ENCODE assay signal across 11 mouse cellular contexts in the genomic region with DNA sequence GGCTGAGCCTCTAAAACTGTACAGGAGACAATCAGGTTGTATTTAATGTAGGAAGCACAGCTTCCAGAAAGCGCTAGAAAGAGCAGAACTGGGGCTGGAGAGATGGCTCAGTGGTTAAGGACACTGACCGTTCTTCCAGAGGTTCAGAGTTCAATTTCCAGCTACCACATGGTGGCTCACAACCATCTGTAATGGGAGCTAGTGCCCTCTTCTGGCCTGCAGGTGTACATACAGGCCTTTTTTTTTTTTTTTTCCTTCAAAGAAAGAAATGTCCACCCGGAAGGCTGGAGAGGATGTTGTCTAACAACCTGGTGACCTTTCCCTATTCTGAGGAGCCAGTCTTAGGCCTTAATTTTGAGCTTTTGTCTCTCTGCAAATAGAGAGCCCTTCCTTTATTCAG. TPM values are rescaled to one million over a fixed set of nuclear protein-coding genes. Genes with fewer than 3 reads are reported as not detected.
A peak's percentile ranks its signal among the peaks of the same experiment; 100 is the strongest.
DNase-seq lines count a peak whose midpoint lies in the region; ATAC-seq and TF ChIP-seq lines count a peak whose summit lies in the region.
"Had no signal": no experiment of that assay in that cellular context is flagged by ENCODE, and none has a peak within 500 bp of the region (broad histone marks: within the 10 kb centered on the region; RNA-seq: fewer than 3 reads in every experiment).

No protein-coding gene starts in this region.

- no peak for TF ChIP-seq POLR2A in kidney, adult 2 months (IDR thresholded peaks at IDR 0.05; ENCODE audit: low read depth, low read length)

- ATAC-seq in midbrain, postnatal 0 days (ENCODE audit: low FRiP score): no peak
- ATAC-seq in midbrain, embryonic 16.5 days: no peak
- ATAC-seq in inflammation-experienced regulatory T-cells, adult 6 months: no peak
- ATAC-seq: hindbrain, embryonic 16.5 days had no signal

- H3K9me3 ChIP-seq in midbrain, postnatal 0 days (ENCODE audit: low read length): no peaks in the 10 kb centered on the region
- H3K9me3 ChIP-seq in midbrain, embryonic 16.5 days (replicated peaks; ENCODE audit: control insufficient read depth, low read length, poor library complexity, severe bottlenecking): no peaks in the 10 kb centered on the region
- H3K9me3 ChIP-seq: forebrain, embryonic 12.5 days; heart, embryonic 15.5 days had no signal

- H3K4me2 ChIP-seq in midbrain, postnatal 0 days (ENCODE audit: low read depth, low read length, poor library complexity, severe bottlenecking): no peak overlapping the region
- H3K4me2 ChIP-seq in midbrain, embryonic 16.5 days (ENCODE audit: low read length): no peak overlapping the region
- H3K4me2 ChIP-seq: forebrain, embryonic 12.5 days; heart, embryonic 15.5 days had no signal

- 67% methylated on average over 3 of the region's 3 CpGs for WGBS in kidney, adult 2 months
- WGBS in midbrain, postnatal 0 days: 61% methylated on average over 3 of the region's 3 CpGs
- WGBS in midbrain, embryonic 16.5 days: 74% methylated on average over 3 of the region's 3 CpGs

- no peak for DNase-seq in kidney, adult 2 months
- no peak for DNase-seq in kidney, adult 9 months
- no peak for DNase-seq in midbrain, postnatal 0 days (ENCODE audit: low spot score)
- DNase-seq in NIH3T3 (ENCODE audit: low read depth): peak; percentile 17
- no peak for DNase-seq in neural tube, embryonic 10.5 days (ENCODE audit: extremely low spot score, low spot score)
- DNase-seq: gastrocnemius, postnatal 14 days had no signal

- H3K27ac ChIP-seq in kidney, adult 2 months (ENCODE audit: insufficient read depth, low read depth, low read length): no peak overlapping the region
- no peak overlapping the region for H3K27ac ChIP-seq in midbrain, postnatal 0 days (ENCODE audit: low read depth, low read length)
- H3K27ac ChIP-seq in midbrain, embryonic 16.5 days (ENCODE audit: low read length): no peak overlapping the region
- H3K27ac ChIP-seq: forebrain, embryonic 12.5 days; heart, embryonic 15.5 days had no signal

- no peaks in the 10 kb centered on the region for H3K36me3 ChIP-seq in kidney, adult 2 months (ENCODE audit: control insufficient read depth, insufficient read depth, low read length)
- no peaks in the 10 kb centered on the region for H3K36me3 ChIP-seq in midbrain, postnatal 0 days (ENCODE audit: insufficient read depth, low read length)
- no peaks in the 10 kb centered on the region for H3K36me3 ChIP-seq in midbrain, embryonic 16.5 days (ENCODE audit: control insufficient read depth, insufficient read depth, low read length)
- H3K36me3 ChIP-seq: forebrain, embryonic 12.5 days; heart, embryonic 15.5 days had no signal

- H3K4me3 ChIP-seq in kidney, adult 2 months (ENCODE audit: insufficient read depth, low read depth, low read length): no peak overlapping the region
- no peak overlapping the region for H3K4me3 ChIP-seq in midbrain, postnatal 0 days (ENCODE audit: low read depth, low read length)
- no peak overlapping the region for H3K4me3 ChIP-seq in midbrain, embryonic 16.5 days (ENCODE audit: low read depth, low read length)
- H3K4me3 ChIP-seq: forebrain, embryonic 12.5 days; heart, embryonic 15.5 days had no signal

- TF ChIP-seq CTCF in kidney, adult 2 months (conservative IDR thresholded peaks at IDR 0.05; ENCODE audit: insufficient read depth, insufficient read length, low read depth, low read length): peak; percentile 41
- TF ChIP-seq CTCF in midbrain, postnatal 0 days (IDR thresholded peaks at IDR 0.05): peak; percentile 65

- no peaks in the 10 kb centered on the region for H3K4me1 ChIP-seq in kidney, adult 2 months (ENCODE audit: control insufficient read depth, insufficient read depth, low read length)
- no peaks in the 10 kb centered on the region for H3K4me1 ChIP-seq in midbrain, postnatal 0 days (ENCODE audit: insufficient read depth, low read length)
- H3K4me1 ChIP-seq in midbrain, embryonic 16.5 days (ENCODE audit: control insufficient read depth, insufficient read depth, low read length): no peaks in the 10 kb centered on the region; the same call in 1 of the 2 replicates
- H3K4me1 ChIP-seq: heart, embryonic 15.5 days had no signal

- no peak overlapping the region for H3K9ac ChIP-seq in midbrain, postnatal 0 days (replicated peaks; ENCODE audit: low read length, poor library complexity, severe bottlenecking)
- H3K9ac ChIP-seq in midbrain, embryonic 16.5 days (ENCODE audit: low read depth, low read length): no peak overlapping the region
- H3K9ac ChIP-seq: forebrain, embryonic 12.5 days; heart, embryonic 15.5 days had no signal

- no peaks in the 10 kb centered on the region for H3K27me3 ChIP-seq in kidney, adult 2 months (replicated peaks; ENCODE audit: control insufficient read depth, insufficient read depth, low read length)
- H3K27me3 ChIP-seq in midbrain, postnatal 0 days (ENCODE audit: insufficient read depth, low read length): 0 out of 2 replicates have a peak, but pooled peaks cover 3% of the 10 kb centered on the region
- H3K27me3 ChIP-seq in midbrain, embryonic 16.5 days (ENCODE audit: control insufficient read depth, insufficient read depth, low read depth, low read length): no peaks in the 10 kb centered on the region

RNA-seq across cellular contexts. Expression of a gene that starts 50.5 kb away (rescaled TPM):
- 18.6 and 20.0 TPM in 2 replicates for polyA plus RNA-seq in kidney, adult 2 months (2012; rRNA removed)
- 37.9 and 57.7 TPM in 2 replicates for total RNA-seq in midbrain, postnatal 0 days (2014; rRNA removed)
- polyA plus RNA-seq in midbrain, postnatal 0 days (2015; fragmentation: Nextera tagmentation; extraction: Ambion mirVana): 33.5 and 34.2 TPM in 2 replicates
- 42.0 and 46.0 TPM in 2 replicates for polyA plus RNA-seq in midbrain, embryonic 16.5 days (2015; fragmentation: Nextera tagmentation; extraction: Ambion mirVana)
- polyA plus RNA-seq in inflammation-experienced regulatory T-cells, adult 6 months (2017; shearing (Covaris generic)): 10 to 100 TPM; 21.5 to 28.4 (median 24.7) TPM
